Mouse (Mus musculus): ENCODE results near the gene Nup210.

Nup210 gene

DNA sequence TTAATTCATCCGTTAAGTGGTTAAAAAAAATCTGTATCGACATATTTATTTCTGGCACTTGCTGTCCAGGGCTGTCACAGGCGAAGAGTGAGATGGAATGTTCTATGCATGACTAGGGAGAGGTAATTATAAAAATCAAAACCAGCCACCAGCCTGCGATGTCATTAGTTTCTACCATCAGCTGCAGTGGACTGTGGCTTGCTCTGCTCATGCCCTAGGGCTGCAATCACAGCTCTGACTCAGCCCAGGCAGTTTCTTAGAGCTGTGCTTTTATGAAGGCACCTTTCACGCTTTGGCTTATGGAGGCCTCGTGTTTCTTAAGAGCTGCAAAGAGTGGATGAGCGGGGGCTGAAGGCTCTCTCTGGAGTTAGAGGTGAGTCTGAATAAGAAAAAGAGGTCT is 95.8 kb downstream of the Nup210 start:
- DNase-seq (ENCODE audit: low spot score), result no peak

DNA sequence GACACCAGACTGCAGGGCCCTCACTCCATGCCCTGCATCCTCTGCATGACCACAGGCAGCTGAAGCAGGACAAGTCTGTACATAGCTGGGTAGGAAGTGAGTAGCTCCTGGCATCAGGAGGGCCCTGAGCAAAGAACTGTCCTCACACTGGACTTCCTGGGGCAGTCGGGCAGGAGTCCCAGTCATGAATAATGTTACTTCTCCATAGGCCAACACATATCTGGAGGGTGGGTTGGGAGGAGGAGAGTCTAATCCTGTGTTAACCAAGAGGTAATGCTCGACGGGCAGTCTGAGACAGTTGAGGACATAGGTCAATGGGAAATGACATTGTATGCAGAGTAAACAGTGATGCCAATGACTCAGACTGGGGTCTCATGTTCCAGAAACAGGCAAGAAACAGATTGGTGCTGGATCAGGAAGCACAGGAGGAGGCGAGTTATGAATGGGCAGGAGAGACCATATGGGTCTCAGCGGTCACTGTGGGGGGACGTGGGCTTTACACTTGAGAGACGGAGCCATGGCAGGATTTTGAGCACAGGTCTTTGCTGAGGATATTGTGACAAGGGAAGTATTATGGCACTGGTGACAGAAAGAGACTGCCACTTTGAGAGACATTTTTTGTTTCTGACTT is 99.9 kb downstream of the Nup210 start:
- DNase-seq (ENCODE audit: low spot score), result no peak

DNA sequence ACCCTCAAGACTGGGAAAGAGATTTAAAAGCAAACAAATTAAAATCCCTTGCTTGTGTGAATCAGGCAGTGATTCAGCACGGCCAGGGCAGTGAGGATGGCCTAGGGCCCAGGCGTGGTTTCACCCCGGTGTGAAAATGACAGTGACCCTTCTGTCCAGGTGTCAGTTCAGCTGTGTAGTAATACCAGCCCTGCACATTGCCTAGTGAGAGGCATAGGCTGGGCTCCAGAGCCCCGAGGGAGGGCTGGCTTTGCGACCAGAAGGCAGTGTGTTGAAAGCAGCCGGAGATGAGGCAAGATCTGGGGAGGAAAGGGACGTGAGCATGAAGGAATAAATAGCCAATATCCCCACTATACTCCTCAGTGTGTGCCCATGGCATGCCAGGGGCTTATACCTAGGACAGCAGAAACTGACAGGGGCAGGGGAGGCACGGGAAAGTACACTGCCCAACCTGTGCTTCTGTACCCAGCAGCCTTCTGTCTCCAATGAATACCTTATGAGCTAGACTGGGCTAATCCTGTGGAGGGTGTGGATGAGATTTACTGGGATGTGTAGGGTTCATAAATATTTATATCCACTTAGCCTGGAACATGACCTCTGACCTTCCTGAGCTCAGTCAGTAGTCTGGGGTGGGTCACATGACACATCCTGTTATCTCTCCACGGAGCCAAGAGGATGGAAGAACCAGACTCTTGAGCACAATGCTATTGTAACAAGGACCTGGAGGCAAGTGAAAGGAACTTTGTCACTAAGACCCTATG is 102.3 kb downstream of the Nup210 start:
- DNase-seq (ENCODE audit: low spot score), result no peak

DNA sequence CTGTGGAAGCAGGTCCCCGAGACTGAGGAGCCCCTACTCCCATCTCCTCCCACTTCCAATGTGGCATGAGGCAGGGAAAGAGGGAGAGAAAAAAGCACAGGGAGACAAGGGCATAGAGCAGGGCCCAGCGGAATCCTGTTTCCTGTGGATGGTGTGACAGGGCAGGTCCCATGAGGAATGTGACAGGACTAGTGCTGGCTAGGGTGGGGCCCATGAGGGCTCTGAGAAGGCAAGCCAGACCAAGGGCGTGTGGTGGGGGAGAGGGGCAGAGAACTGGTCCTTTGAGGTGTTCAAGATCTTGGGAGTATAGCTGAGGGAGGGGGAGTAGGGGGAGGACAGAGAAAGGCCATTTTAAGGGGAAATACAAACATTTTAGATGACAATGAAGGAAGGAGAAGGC is 104.2 kb downstream of the Nup210 start:
- no peak for DNase-seq (ENCODE audit: low spot score)

DNA sequence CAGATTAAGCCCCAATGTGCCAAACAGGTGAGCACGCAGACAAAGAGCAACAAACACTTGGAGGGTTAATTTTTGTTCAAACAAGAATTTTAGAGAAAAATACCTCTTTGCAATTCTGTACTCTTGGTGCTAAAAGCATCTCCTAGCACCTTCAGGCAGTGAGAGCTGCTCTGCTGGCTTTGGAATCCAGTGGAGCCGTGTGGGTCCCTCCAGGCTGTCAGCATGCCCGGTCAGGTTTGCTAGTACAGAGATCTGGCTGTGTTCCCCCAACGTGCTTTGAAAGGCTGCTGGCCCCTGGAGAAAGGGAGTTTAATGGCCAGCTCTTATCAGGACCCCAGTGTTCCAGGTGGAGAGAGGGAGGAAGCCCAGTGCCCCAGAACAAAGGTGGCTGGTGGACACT is 105.1 kb downstream of the Nup210 start:
- no peak for DNase-seq (ENCODE audit: low spot score)

DNA sequence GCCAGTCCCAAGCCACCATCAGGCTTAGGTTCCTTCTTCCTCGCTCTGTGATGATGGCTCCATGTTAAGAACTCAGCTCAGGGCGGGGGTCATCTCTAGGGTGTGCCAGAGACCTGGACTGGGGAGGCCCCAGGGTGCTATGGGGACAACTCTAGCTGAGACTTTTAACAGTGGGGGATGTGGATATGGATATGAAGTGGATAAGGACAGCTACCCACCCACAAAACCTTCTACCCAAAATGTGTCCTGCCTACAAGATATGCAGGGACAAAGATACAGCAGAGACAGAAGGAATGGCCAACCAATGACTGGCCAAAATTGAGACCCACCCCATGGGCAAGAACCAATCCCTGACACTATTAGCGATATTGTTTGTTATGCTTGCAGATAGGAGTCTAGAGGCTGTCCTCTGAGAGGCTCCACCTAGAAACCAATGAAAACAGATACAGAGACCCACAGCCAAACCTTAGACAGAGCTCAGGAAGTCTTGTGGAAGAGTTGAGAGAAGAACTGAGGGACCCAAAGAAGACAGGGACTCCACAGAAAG is 108.3 kb downstream of the Nup210 start:
- no peak for DNase-seq (ENCODE audit: low spot score)

DNA sequence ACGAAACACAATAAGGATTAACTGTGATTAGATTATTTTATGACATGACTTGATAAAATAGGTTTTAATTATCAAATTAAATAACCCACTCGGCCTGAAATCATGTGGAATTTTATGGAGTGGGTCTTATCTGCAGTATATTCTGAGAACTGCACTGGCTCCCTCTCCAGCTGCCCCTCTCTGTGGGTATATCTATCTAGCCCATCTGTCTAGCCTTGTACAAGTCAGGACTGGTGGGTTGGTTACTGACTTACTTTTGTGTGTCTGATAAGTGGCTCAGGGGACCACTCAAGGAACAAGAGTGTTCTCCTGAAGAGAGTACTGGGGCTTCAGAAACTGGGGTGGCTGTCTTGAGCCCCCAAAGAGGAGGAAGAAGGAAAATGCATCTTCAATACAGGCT is 109.4 kb downstream of the Nup210 start:
- no peak for DNase-seq (ENCODE audit: low spot score)

DNA sequence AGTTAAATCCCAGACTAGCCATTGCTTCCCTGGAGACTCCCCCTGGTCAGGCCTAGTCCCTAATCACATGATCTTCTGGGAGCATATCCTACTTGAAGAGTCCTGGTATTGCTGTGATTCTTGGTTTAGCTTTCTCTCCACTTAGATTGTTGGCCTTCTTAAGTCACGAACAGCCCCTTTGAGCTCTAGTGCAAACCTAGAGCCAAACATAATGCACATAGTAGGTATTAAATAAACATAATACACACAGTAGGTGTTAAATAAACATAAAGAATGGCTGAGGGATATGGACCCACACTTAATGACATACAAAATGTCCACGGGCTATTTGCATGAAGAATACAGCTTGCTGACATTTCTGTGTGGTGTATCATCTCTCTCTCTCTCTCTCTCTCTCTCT is 112.5 kb downstream of the Nup210 start:
- no peak for DNase-seq (ENCODE audit: low spot score)

DNA sequence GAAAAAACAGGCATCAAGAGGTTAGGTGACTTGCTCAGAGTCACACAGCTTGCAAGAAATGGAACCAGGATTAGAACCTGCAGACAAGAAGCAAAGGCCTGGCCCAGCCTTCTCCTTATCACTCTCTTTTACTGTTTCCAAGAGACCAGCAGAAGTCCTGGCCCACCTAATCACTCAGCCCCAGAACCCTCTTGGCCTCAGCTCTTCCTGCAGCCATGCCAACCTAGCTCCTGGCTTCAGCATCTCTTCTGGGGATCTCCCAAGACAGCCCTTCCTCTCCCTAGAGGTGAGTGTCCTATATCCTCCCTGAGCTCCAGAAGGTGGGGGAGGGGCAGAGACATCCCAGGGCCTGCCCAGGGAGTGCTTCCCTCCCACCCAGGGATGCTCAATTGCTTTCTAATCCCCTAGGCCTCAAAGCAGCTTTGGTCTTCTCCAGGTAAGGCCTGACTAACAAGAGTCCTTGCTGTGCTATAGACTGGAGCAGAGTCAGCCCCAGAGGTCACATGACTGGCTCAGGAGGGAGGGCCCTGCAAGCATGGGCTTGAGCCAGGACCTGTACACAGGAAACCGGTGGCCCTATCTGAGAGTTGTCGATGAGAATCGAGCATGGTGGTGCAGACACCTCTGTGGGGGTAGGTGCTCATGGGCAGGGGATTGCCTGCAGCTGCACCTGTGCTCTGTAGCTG is 113.2 kb downstream of the Nup210 start:
- no peak for DNase-seq (ENCODE audit: low spot score)

DNA sequence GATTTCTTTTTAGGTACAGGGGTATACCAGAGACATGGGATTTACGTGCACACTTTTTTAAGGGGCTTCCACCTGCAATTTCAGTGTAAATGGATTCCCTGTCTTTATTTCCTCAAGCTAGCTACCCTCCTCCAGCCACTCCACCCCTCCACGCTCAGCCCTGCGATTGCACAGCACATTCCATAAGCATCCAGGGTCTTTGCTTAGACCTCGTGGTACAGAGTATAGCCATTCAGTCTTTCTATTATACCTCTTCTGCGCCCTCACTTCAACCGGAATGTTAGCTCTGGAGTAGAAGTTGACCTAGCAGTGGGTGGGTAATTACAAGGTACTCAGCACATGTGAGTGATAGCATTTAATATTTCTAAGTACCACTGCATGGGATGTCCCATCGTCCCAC is 115.1 kb downstream of the Nup210 start:
- no peak for DNase-seq (ENCODE audit: low spot score)

DNA sequence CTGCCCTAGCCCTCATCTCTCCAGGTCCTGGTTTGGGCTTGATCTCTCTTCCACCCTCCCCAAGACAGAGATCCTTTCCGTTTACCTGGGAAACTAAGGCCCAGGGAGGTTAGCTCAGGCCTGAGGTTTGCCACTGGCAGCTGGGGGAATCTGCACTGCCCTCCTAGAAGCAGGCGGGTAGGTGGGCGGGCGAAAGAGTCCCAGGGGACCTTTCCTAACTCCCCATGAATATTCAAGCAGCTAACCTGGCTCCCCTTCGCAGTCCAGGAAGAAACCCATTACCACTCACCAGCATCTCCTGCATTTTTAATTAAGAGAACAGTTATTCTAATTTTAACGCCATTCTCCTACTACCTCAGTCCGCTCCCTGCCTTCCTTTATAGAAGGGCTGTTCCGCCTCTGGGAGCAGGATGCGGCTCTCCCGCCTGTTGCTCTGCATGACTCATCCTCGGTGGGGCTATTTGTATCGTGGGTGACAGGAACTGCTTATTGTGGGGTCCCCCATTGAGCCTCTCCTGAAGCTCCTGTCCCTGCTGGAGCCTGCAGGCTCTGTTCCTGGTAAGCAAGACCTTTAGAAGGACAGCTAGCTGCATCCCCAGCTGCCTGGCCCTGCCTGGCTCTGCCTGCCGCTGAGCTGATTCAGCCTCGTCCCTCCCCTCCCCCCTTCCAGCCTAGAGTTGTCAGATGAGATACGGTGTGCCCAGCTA is 115.7 kb downstream of the Nup210 start:
- no peak for DNase-seq (ENCODE audit: low spot score)

DNA sequence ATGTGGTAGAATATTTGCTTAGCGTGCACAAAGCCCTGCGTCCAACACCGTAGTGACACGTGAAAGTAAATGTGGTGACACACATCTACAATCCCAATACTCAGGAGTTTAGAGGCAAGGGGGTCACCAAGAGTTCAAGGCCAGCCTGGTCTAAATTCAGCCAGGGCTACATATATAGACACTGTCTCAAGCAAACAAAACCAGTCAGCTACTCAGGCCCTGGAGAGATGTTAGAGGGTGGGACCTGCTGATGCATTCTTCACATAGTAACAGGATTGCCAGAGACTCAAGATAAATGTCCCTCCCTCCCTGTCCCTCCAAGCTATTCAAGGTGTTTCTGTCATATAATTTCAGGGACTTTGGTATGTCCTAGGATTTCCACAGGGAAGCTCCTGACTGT is 117.5 kb downstream of the Nup210 start:
- DNase-seq (ENCODE audit: low spot score), result no peak

DNA sequence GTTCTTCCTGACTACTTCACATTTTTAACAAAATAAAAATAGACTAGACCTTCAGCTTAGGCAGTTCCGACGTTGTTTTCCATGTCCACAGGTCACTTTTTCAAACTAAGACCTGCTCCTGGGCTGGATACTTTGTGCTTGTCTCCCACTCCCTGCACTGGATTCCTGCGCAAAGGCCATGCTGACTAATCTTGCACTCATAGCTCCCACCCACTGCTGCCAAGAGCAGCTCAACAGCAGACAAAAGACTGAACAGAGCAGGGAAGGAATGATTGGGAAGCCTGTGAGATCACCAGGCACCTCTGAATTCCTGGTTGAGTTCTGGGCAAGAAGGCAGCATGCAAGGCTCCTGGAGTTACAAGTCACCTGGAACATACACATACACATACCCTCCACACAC is 119.6 kb downstream of the Nup210 start:
- DNase-seq (ENCODE audit: low spot score), result no peak

DNA sequence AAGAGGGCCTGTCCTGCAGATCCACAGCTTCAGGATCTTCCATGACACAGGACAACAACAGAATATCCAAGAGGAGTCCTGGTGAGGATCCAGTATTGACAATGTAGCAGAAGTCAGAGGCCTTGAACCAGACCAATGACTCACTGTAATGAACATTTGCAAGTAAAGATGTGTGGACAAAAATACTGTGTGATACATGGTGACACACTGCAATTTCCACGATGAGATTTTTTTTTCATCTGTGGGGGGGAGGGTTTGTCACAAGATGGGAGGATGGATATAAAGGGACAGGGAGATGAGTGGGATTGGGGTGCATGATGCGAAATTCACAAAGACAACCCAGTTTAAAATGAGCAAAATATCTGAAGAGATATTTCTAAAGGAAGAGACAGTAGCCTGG is 120.4 kb downstream of the Nup210 start:
- DNase-seq (ENCODE audit: low spot score), result no peak

DNA sequence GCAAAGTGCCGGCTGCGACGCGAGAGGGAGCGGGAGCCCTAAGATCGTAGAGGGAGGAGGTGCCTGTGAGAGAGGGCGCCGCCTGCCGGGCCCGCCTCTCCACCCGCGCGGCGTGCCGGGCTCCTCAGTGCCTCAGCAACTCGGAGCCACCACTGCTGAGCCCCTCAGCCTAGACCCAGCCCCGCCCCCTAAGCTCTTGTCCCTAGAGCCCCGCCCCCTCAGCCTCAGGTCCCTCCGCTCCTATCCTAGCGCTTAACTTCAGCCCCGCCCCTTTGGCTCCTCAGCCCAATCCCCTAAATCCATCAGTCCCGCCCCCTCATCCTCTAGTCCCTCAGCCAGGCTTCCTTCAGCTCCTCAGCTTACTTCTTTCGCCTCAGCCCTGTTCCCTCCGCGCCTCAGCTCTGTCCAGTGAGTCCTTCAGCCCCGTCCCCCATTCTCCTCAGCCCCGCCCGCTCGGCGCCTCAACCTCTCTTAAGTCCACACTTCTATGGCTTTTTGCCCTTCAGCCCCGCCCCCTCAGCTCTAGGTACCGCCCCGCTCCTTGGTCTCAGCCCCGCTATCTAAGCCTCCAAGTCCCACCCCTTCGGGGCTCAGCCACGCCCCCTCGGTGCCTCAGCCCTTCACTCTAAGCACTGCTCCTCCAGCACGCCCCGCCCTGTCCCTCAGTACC is 127.8 kb downstream of the Nup210 start, which contains the start of gene Iqsec1:
Gene Iqsec1, minus strand, starts transcription at position 38 of the 670 bp plus-strand sequence.
- peak; percentile 73 for DNase-seq (ENCODE audit: low spot score)

DNA sequence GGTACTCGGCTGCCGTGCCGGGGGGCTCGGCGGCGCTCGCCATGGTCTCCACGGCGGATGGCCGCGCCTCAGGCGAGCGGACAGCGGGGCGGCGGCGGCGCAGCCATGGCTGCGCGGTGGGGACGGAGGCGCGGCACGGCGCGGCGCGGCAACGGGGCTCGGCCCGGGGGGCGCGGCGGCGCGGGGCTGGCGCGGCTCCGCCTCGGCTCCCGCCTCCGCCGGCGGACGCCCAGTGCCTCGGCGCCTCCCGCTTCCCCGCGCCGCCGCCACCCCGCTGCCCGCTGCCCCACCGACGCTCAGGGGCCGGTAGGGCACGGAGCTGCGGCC is 128.4 kb downstream of the Nup210 start:
- no peak for DNase-seq (ENCODE audit: low spot score)

DNA sequence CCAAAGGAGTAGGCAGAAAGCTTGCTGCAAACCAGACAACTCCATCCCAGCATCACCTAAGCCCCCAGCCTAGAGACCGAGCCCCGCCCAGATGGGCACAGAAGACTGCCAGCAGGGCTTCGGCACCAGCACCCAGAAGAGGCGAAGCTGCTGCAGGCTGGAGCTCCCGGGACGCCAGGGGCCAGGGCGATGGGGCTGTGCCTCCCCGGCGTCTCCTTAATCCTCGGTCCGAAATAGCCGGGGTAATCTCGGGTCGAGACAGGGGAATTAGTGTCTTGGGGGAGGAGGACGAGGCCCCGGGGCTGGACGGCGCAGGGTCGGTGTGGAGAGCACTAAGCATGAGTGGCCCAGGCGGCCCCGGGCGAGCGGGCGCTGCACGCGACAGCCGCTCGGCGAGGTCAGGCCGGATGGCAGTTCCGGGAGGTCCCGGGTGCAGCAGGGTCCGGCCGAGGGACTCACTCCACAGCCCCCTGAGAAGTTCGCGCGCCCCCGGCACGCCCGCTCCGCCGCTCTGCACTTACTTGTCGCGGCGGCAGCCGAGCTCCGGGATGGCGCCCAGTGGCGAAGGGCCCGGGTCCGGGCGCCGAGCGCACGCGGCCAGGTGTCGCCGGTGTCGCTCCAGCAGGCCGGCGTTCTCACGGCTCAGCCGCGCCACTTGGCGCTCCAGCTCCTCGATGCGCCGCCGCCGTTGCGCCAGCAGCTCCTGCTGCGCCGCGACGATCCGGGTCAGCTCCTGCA is 128.9 kb downstream of the Nup210 start:
- peak; percentile 6 for DNase-seq (ENCODE audit: low spot score)

DNA sequence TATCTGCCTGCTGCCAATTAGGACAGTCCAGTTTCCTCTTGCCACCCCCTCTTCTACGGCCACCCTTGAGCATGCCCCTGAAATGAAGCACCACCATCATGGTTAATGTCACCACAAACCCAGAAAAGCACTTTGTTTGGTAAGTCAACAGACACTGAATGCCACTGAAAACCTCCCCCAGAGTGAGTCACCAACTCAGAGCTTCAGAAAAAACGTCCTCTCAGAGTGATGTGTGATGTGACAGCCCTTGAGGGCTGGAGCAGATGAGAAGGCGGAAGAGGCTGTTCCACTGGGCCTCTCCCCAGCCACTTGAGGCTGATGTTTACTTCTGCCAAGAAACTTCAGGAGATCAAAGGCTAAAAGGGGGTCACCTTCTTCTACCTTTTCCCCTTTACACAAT is 132.5 kb downstream of the Nup210 start:
- DNase-seq (ENCODE audit: low spot score), result no peak

DNA sequence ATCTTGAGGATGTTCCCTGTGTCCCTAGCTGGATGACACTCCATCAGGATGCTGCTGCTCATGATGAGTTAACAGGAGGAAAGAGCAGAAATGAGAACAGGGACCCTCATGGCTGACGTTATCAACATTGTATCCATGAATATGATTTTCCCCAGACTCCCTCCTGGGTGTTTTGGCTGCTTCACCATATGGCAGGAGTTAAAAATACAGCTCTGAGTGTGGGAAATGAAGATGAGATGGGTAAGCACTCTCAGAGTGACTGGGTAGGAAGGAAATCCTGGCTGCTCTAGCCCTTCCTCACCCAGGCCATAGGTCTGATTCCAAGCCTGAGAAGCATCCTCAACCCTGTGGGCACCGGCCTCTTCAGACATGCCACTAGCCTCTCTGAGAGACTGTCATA is 142.3 kb downstream of the Nup210 start:
- DNase-seq (ENCODE audit: low spot score), result no peak

DNA sequence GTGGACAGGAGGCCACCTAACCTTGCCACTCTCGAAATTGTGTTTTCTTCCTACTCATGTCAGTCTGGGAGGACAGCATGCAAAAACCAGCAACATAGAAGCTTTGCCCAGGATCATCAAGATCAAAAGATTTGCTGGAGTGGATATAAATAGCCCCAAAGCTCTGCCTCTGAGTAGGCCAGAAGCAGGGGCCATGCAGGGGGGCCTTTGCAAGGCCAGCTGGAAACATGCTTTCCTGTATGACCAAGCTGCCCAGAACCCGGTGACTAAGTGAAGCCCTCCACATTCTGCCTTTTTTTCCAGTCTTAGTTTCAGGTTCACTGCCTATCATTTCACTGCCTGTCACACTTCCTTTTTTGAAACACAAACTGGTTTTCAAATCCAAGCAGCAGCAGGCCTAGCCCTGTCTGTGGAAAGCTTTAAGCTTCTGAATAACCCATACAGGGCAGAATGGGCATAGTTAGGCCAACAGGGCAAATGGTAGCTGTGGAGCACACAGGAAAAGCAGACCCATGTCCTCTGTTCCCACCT is 147.2 kb downstream of the Nup210 start:
- no peak for DNase-seq (ENCODE audit: low spot score)
